Mouse (Mus musculus): Measurements from ENCODE around the gene 1700021F07Rik. TPM values are rescaled to one million over a fixed set of nuclear protein-coding genes. Genes with fewer than 3 reads are reported as not detected.

Gene 1700021F07Rik
- total RNA-seq, 4 experiments from 2014 or later = not detected

DNA sequence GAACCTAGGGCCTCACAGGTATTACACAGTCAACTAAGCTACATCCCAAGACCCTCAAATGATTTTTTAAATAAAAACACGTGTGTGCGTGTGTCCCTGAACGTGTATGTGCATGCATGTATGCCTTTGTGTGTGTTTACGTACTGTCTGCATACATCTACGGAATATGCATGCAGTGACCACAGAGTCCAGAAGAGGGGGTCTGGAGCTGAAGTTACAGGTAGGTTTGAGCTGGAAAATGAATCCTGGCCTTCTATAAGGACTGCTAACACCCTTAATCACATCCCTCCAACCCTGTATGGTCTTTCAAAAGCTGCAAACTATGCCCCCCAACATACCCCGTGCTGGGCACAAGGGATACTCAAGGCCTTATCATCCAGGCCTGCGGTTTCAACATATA, 41.0 kb downstream of the 1700021F07Rik start:
- no peak for DNase-seq (ENCODE audit: low spot score in 2 of 2)

DNA sequence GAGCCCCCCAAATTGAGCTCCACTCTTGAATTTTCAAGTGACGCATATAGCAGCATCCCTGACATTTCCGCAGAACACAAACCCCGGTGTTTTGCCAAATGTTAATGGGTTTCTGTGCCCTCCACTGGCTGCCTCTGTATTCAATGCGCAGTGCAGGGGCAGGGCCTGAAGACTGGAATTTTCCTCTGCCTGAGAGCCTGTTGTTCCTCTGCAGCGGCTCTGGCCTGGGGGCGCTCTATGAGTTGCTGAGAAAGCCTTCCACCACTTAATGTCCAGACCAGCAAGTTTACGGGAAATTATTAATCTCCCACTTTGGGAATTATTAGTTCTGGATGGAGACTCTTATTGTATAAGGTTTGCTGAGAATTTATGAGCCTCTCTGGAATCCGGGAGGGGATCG, 41.8 kb downstream of the 1700021F07Rik start:
- no peak for DNase-seq (ENCODE audit: low spot score in 2 of 2)

Other genes with a start within 250 kb of the 1700021F07Rik start
- 10 to 100 TPM; 34.3 to 67.8 (median 49.6) TPM for gene Pmepa1, start 246.1 kb upstream of the 1700021F07Rik start, total RNA-seq (2022)
- gene Ankrd60, start 55.8 kb downstream of the 1700021F07Rik start, total RNA-seq (2022) = not detected
- gene Rab22a, start 137.2 kb downstream of the 1700021F07Rik start, total RNA-seq (2022) = 10 to 100 TPM; 23.9 to 29.7 (median 27.3) TPM
- not detected for gene 1700010B08Rik, start 196.8 kb downstream of the 1700021F07Rik start, total RNA-seq (2022)
- 100 to 1,000 TPM; 117 to 139 (median 129) TPM for gene Vapb, start 214.9 kb downstream of the 1700021F07Rik start, total RNA-seq (2022)